Mouse (Mus musculus) left cerebral cortex, adult 8-10 months (tissue): ENCODE results near the gene Sh2d3c. TPM values are rescaled to one million over a fixed set of nuclear protein-coding genes. Genes with fewer than 3 reads are reported as not detected.
A peak's percentile ranks its signal among the peaks of the same experiment; 100 is the strongest.

Experiments used
- DNase-seq, 2 experiments: peaks; one replicate each; pipeline ENCODE4 v3.0.0; 2022; ENCODE audit warnings: low spot score in 2 of 2
- total RNA-seq, 4 experiments: library from RNA; stranded (reverse); gene quantifications; 2 replicates each; pipeline ENCODE4 v1.2.4; 2022

Sh2d3c gene
- 10 to 100 TPM; 29.5 to 37.8 (median 33.5) TPM for total RNA-seq

DNA sequence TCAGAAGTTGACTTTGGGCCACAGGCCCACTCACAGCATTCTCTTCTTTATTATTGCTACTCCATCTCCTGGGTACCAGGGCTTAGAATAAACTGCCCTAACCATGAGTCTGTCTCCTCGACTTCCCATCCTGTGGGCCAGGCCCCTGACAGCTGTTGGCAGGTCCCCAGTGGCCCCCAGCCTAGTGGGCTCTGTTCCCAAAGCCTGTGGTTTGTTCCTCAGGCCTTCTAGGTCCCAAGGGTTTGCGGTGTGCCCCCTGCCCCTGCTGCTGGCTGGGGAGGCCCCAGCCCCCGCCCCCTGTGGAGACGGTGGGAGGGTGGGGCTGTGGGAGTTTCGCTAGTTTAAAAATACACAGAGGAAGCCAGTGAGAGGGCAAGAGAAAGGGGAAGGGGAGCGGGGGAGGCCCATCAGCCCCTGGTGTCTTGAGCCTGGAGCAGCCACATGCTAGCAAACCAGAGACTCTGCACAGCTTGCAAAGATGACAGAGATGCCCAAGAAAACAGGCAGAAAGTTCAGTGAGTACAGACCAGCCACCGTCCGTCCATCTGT, at the start of gene Sh2d3c:
Gene Sh2d3c, plus strand, starts transcription at position 375 of the 549 bp plus-strand sequence.
- no peak for DNase-seq

DNA sequence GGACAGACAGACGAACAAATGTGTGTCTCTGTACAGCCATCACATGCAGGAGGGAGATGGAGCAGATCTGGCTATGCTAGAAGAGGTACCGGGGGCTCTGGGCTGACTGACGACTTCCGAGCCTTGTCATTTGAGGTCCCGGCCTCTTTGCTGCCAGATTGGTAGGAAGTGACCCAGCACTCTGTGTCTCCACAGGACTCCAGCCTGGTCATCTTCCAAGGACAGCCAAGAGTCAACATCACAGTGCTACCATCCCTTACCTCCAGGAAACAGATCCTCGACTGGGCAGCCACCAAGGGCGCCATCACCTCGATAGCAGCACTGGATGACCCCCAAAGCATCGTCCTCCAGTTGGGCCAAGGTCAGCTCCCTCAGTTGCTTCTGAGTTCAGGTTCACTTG, 49.7 kb upstream of the Sh2d3c start:
- DNase-seq: no peak

DNA sequence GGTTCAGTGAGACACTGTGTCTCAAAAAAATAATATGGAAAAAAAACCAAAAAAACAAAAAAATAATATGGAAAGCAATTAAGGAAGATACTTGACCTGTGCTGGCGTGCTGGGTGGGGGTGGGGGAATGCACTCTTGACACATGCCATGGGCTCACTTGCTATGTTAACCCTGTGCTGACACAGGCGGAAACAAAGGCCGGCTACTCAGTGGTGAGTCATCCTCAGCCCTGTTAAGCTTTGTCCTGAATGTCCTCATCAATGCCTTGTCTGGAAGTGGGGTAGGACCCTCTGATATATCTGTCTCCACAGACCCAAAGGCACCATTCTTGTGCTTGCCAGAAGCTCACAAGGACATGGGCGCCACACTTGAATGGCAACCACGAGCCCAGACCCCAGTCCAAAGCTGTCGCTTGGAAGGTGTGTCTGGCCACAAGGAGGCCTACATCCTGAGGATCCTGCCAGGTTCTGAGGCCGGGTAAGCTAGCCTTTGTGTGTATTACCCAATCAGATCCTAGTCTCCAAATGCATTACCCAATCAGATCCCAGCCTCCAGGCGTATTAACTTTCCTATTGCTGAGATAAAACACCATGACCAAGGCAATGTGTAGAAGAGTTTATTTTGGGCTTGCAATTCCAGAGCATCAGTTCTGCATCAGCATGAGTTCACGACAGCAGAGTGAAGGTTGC, 48.8 kb upstream of the Sh2d3c start:
- no peak for DNase-seq

DNA sequence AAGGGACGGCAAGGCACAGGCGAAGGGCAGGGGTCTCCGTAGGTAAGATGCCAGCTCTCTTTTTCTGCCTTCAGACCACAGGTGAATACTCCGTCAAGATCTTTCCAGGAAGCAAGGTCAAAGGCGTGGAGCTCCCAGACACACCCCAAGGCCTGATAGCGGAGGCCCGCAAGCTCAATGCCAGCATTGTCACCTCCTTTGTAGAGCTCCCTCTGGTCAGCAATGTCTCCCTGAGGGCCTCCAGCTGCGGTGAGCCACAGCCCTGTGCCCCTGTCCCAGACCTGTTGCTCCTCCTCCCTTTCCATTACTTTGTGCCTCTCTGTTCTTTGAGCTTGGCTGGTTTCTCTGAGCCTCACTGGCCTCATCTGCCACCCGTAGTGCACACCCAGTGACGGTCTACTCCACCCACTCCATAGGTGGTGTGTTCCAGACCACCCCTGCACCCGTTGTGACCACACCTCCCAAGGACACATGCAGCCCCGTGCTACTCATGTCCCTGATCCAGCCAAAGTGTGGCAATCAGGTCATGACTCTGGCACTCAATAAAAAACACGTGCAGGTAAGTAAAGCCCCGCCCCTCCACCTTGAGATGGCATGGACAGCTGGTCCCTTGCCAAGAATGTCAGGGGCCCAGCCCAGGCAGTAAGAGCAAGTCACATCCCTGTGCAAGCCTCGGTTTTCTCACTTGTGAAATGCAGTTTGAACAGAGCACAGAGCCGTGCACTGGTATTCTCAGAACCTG, 47.5 kb upstream of the Sh2d3c start:
- DNase-seq: no peak

DNA sequence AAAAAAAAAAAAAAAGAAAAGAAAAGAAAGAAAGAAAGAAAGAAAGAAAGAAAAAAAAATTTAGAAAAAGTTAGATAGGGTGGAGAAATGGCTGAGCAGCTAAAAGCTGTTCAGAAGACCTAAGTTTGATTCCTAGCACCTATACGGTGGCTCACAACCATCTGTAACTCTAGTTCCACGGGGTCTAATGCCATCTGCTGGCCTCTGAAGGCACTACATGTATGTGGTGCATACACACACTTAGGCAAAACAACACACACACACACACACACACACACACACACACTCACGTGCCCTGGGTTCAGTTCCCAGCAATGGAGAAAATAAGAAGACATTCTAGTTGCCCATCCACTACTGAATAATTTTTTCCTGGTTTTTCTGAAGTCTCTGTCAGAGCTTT, 44.0 kb upstream of the Sh2d3c start:
- no peak for DNase-seq

DNA sequence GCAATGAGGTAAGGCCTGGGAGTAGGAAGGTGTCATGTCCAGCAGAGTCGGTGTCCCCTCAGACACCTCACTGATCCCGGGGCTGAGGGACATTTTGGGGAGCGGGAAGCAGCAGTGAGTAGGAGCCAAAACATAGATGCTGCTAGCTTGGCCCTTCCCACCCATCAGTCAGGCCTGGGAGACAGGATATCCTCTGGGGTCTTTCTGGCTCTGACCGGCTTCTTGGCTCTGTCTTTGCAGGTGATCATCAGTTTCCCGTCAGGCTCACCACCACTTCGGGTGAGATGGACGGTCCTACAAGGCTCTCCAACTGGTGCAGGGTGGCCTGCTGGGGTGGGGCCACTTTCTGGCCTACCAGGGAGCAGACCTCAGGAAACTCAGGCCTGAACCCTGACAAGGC, 43.2 kb upstream of the Sh2d3c start:
- DNase-seq: no peak

DNA sequence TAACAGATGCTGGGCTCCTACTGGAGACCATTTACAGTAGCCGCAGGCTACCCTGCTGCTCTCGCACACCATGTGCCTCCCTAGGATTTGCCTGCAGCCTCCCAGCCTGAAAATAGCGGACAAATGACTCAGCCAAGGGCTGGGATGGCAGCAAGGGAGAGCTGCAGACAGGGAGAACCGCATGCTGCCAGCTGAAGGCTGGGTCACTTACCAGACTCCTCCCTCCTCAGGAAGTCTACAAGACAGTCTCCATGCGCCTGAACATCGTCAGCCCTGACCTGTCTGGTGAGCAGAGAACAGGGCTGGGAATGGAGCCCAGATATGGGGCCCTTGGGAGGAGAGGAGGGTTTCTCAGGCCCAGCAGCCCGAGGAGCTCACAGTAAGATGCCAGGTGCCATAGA, 40.8 kb upstream of the Sh2d3c start:
- peak in 1 of 2 experiments; percentile 81 for DNase-seq

DNA sequence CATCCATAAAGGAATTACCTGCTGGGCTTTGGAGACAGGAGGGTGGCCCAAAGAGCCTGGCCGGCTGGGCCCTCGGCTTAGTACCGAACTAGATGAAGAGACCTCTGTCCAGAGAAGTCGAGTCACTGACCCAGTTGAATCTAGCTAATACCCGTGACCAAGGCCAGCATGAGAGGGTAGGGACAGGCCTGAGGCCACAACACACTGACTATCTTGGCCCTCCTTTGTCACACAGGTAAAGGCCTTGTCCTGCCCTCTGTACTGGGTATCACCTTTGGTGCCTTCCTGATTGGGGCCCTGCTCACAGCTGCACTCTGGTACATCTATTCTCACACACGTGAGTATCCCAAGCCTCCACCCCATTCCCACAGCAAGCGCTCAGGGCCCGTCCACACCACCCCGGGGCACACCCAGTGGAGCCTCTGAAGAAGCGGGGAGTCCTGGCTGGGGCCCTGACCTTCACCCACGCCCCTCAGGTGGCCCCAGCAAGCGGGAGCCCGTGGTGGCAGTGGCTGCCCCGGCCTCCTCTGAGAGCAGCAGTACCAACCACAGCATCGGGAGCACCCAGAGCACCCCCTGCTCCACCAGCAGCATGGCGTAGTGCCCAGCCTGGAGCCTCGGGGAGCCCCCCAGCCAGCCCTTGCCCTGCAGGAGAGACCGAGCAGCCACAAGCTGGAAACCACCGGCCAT, 39.7 kb upstream of the Sh2d3c start:
- no peak for DNase-seq

DNA sequence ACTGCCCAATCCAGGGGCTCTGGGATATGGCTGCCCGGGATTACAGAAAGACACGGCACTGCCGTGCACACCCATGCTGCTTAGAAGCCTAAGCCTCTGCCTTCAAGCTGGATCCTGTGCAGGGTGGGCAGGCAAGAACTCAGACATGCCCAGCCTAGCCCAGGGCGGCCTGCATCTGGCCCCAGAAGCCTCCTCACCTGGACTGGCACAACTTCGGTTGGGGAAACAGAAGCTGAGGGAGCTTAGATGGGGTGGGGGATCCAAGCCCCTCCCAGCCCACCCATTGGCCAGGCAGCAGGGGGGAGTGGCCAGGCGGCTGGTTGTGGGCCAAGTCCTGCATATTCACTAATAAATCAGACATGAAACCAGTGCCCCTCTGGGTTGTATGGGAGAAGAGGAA, 39.1 kb upstream of the Sh2d3c start:
- DNase-seq: no peak

DNA sequence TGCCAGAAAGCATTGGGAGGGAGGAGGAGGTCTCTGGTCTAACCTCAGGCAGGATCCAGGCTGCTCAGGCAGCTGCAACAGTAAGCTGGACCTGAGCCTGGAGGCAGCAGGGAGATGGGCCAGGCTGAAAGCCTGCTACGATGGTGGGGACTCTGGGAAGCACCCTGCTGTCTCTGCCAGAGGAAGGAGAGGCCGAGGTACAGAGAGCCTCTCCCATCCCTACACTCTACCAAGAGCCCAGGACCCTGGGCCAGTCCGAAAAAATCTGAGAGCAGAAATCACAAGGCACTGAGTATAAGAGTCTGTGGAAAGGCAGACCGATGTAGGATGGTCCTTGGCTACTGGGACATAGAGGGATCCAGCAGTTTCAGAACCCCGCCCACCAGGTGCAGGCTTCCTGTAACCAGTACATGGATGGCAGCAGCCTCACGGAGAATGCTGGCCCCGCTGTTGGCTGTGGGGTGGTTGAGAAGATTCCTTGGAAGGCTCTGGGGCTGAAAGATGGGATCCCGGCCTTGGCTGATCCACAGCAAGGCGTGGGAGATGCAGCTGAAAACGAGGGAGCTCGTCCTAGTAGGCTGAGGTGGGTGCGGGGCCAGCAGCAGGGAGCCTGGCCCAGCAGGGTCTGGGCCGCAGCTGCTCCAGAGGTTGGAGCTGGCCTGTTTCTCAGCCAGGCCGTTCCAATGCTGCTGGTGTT, 38.0 kb upstream of the Sh2d3c start:
- no peak for DNase-seq

DNA sequence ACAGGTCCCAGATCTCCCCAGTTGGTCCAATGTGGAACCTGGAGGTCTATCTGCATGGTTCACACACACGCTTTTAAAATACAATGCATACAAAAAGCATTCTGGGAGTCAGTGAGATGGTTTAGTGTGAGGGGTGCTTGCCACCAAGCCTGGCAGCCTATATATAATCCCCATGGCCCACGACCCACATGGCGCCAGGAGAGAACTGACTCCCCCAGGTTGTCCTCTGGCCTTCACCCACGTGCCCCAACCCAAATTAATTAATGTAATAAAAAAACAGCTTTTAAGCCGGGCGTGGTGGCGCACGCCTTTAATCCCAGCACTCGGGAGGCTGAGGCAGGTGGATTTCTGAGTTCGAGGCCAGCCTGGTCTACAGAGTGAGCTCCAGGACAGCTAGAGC, 37.2 kb upstream of the Sh2d3c start:
- DNase-seq: no peak

DNA sequence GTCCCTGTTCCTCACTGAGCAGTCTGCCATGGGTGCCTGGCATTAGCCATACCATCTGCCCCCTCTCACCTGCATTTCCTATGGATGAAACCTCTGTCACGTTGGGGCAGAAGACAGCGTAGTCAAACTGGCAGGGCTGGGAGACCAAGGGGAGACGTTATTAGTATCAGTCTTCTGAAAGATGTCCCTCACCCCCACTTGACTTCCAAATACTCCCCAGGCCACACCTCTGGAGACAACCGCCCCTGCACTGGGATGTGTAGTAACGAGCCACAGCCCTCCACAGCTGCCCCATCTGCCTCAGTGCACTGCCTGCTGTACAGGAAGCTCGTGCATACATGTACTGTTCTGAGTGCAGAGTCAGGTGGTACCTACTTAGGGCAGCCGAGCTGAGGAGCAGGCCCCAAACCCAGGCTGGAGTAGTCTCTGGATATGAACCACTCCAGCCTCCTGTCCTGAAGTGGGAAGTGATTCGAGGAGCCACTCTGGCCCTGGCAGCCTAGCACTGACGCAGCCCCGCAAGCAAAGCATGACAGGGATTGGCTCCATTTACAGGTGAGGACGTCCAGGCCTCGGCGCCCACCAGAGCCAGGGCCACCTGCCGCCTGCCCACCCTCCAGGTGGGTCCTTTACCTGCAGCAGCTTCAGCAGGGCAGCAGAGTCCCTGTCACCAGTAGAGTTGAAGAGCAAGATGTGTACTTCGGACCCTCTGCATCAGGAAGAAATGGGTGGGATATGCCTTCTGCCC, 36.0 kb upstream of the Sh2d3c start:
- DNase-seq: no peak

DNA sequence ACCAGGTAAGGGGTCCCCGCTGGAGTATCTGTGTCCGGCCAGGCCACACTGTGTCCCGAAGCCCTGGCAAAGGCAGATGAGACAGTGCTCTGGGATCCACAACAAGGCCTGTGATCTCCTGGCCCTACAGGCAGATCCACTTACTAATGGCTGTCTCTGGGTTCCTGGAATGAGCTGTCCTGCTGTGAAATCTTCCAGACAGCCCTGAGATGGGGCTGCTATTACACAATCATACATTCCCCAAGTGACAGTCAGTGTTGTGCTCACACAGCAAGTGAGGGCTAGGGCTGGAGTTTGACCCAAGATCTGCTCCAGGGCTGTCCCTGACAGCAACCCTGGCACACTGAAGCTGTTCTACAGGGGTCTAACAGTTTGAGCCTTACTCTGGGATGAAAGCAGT, 35.0 kb upstream of the Sh2d3c start:
- no peak for DNase-seq

DNA sequence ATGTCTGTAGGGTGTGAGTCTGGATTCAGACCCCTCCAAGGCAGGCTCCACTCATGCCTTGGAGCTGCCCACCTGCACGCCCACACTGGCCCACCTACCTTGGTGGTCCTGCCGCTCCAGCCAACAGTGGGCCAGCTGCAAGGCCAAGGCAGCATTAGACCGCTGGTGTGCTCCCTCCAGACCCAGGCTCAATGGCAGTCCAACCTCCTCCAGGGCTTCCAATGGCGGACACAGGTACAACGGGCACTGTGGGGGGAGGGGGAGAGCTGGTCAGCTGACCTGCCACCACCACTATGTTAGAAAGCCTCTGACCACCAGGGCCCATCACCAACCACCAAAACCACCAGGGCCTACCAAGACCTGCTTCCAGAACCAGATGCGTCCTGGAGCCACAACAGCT, 34.2 kb upstream of the Sh2d3c start:
- DNase-seq: no peak

DNA sequence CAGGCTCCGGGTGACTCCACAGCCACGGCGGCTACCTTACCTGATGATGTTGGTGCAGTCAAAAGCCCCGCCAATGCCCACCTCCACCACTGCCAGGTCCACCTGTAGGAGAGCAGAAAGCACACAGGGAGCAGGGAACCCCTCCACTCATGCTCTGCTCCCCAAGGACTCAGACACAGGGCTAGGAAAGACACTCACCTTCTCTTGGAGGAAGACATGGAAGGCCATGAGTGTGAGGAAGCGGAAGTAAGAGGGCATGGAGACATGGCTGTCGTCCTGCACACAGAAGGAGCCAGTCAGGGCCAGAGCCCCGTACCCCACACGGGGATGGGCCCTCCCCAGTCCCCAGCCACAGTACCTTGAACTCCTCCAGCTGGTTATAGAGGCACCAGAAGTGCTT, 33.3 kb upstream of the Sh2d3c start:
- DNase-seq: no peak

DNA sequence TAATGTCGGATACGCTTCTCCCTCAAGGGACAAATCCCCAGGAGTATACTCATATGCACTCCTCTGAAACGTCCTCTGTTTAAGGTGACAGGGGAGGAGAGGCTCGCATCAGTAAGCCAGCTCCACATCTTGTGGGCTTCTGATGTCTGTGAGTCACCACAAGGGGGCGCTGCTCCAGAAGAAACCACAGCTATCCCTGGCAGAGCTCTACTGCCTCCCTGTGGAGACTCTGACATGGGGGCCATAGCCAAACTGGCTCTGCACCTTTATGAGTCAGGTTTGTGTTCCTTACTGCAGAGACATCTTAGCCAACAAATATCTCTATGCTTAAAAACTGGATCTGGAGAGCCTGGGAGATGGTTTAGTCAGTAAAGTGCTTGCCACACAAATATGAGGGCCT, 31.4 kb upstream of the Sh2d3c start:
- peak; percentile 69 to 82 for DNase-seq

DNA sequence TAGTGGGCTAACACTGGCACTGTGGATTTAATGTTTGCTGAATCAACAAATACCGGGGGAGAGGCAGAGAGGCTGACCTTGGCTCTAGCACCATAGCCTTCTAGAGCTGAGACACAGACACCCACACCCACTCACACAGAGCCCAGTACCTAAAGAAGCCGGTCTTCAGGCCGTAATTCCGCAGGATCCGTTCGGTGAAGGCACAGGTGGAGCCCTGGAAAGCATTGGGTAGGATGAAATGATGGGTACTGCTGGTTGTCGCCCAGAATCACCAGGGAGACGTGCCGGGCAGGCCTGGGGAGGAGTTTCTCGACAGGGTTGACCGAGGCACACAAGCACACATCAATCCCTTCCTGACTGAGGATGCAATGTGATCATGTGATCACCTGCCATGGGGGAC, 29.8 kb upstream of the Sh2d3c start:
- DNase-seq: no peak

DNA sequence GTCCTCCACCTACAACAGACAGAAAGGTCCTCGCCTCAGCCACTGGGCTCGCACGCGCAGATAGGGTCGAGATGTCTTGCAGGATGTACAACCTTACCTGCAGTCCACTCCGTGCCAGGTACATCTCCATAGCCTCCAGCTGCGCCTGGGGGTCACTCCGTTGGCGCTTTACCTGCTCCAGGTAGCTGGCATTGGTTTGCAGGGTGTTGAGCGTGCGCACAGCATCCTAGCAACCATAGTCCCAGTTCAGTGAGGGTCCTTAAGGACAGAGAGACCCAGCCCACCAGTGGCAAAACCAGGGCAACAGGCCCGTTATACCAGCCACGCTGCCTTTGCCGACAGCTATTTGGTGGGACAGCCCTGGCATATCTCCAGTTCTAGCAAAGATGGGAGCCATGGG, 28.4 kb upstream of the Sh2d3c start:
- DNase-seq: no peak

DNA sequence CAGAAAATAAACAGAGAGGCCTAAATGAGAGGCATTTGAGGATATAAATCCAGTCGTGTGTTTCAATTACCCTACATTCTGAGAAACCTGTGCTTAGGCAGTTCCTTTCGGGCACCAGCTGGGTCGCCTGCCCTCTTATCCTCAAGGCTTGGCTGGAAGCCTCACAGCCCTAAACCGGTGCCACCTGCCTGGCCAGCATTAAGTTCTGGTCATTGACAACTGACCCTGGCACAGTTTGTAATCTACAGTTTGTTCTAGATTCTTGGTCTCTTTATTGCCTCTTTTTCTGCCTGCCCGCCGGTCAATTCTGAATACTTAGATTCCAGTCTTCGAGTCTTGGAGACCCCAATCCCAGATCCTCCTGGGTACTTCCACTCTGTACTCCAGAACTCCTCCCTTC, 27.6 kb upstream of the Sh2d3c start:
- DNase-seq: no peak

DNA sequence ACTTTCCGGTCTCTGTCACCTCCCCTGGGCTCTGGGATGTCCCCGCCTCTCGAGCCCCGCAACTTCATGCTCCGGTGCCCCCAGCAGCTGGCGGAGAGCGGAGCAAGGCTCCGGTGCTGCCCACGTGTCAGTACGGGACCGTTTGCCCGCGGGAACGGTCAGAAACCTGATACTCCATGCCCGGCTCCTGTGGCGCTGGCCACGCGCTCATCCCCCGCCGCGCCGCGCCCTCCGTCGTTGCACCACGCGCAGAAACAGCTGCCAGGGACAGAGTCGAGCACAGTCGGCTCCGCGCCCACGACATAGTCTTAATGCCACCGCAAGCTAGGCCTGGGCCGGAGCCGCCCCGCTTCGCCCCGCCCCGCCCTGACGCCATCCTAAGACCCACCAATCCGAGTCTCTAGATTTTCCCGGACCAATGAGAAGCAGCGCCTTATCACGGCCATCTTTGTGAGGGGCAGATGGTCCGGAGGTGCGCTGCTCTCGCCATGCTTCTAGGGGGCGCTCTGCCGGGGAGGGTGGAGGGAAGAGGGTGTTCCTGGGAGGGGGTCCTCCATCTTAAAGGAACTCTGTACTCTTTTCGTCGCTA, 26.9 kb upstream of the Sh2d3c start:
- DNase-seq: peak; percentile 82 to 94

DNA sequence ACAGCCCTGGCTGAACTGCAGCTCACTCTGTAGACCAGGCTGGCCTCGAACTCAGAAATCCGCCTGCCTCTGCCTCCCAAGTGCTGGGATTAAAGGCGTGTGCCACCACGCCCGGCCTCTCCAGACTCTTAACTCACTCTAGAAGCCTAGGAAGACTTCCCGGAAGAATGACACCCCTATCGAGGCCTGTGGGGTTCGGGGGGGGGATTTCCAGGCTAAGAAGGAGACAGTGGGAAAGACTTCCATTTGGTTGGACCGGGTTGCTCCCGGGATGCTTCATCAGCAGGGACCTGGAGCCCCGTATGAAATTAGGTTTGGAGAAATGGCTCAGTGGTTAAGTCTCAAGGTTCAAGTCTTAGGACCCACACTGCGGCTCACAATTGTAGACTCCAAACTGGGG, 26.2 kb upstream of the Sh2d3c start:
- no peak for DNase-seq
